Mouse (Mus musculus): ENCODE results near the gene Tnfrsf9.

Tnfrsf9 gene

DNA sequence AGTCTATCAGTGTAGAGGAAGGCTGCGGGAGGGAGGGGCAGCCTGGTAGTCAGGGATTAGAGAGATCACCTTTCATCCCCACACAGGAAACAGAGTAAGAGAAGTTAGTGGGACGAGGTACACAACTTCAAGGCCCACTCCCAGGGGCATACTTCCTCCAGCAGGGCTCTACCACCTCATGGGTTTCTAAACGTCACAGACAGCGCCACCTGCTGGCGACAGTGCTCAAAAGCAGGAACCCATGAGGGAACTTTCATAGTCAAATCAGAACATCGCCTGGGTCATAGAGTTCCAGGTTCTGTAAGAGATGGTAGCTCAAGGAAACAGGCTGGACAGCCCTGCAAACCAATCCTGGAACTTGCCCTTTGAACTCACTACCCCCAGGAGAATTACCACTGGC lies 75.8 kb downstream of the Tnfrsf9 start:
- DNase-seq (ENCODE audit: low spot score) = no peak
